Mouse (Mus musculus): ENCODE measurements around the gene Cdc42ep2. TPM values are rescaled to one million over a fixed set of nuclear protein-coding genes. Genes with fewer than 3 reads are reported as not detected.

The Cdc42ep2 gene
- polyA plus RNA-seq, 1 experiment from 2014 or later = 14.2 TPM

DNA sequence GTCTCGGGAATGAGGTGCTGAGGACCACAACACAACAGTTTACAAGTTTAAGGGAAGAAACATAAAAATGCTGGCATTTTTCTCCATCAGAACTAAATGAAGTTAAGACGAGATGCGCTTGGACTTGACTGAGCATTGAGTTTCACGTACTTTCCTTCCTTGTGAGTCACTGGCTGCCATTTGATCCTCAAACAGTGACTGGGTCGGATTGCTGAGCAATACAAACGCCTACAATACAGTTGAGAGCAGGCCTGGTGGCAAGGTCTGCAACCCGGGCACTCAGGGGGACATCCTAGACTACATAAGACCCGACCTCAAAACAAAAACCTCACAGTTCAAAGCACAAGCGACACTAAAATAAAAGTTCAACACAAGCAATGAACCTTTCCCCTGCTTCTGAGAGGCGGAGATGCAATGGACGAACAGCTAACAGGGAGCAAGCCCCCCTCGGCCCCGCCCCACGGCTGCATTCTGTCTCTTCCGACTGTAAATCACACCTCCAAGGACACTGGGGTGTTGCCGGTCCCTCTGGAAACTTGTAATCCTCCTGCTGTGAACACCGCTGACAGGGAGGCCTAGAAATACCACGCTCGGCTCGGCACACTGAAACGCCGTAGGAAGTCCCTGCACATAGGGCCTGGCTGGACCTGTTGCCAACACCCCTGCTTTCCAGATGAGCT lies 29.6 kb upstream of the Cdc42ep2 start:
- H3K4me1 ChIP-seq (replicated peaks; ENCODE audit: insufficient read depth, low read length) = peaks cover 39% of the 10 kb centered on the region
- H3K4me3 ChIP-seq (replicated peaks; ENCODE audit: low read depth, low read length) = no peak overlapping the region
- no peak for ATAC-seq (replicated peaks; ENCODE audit: low FRiP score, low read depth)
- H3K9ac ChIP-seq (ENCODE audit: low read depth, low read length) = 0 out of 2 replicates have a peak overlapping the region, but pooled peaks have one; percentile 41
- H3K27ac ChIP-seq = peak overlapping the region; percentile 72; the same call in 1 of the 2 replicates
- H3K36me3 ChIP-seq (ENCODE audit: insufficient read depth, low read length) = peaks cover 17% of the 10 kb centered on the region
- peak; percentile 44 for DNase-seq (ENCODE audit: low spot score)
- H3K27me3 ChIP-seq (ENCODE audit: insufficient read depth, low read length) = no peaks in the 10 kb centered on the region
- WGBS = 39% methylated on average over 22 of the region's 22 CpGs
- H3K9me3 ChIP-seq (replicated peaks; ENCODE audit: low read length) = no peaks in the 10 kb centered on the region
- no peak for TF ChIP-seq CTCF (IDR thresholded peaks at IDR 0.05; ENCODE audit: low read depth)
- no peak overlapping the region for H3K4me2 ChIP-seq (ENCODE audit: low read length)

GRCm38 (mm10) chr19:5953201-5953770 lies 28.7 kb upstream of the Cdc42ep2 start:
- H3K4me1 ChIP-seq (replicated peaks; ENCODE audit: insufficient read depth, low read length) = peaks cover 39% of the 10 kb centered on the region
- 88% methylated on average over 19 of the region's 19 CpGs for WGBS
- H3K9me3 ChIP-seq (replicated peaks; ENCODE audit: low read length) = no peaks in the 10 kb centered on the region

DNA sequence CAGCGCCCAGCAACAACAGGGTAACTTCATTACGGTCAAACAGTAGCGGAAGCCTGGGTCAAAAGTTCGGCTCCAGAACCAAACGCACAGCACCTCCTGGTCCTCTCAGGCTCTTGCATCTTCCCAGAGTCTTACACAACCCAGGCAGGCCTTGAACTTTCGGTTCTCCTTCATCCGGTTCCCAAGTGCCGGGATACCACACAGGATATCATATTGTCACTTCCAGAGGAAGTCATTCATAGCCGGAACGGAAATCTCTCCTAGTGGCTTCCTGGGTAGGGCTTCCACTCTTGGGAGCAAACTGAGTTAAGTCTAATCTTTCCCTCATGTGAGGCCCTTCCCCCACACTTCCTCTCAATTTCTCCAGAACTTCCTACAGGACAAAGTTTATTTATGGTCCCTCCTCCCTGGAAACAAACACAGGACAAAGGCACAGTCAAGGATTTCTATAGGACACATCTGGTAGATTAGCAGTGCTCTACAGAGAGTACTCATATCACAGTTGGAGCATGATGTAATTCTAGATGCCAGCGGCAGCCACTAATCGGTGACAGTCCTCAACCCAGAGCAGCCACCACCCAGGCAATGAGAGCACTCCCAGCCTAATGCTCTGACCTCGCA lies 27.6 kb upstream of the Cdc42ep2 start:
- TF ChIP-seq CTCF (IDR thresholded peaks at IDR 0.05; ENCODE audit: low read depth) = no peak
- Histone ChIP-seq H3K9me3 (replicated peaks; ENCODE audit: low read length) (no peaks in the 10 kb centered on the region), H3K4me2 (ENCODE audit: low read length) (peak overlapping the region; percentile 32; the same call in 1 of the 2 replicates), H3K4me1 (replicated peaks; ENCODE audit: insufficient read depth, low read length) (peaks cover 39% of the 10 kb centered on the region), H3K4me3 (replicated peaks; ENCODE audit: low read depth, low read length) (no peak overlapping the region), H3K27ac (peak overlapping the region; percentile 78), H3K36me3 (ENCODE audit: insufficient read depth, low read length) (peaks cover 28% of the 10 kb centered on the region), H3K9ac (ENCODE audit: low read depth, low read length) (no peak overlapping the region), H3K27me3 (ENCODE audit: insufficient read depth, low read length) (no peaks in the 10 kb centered on the region)
- peak; percentile 22 for ATAC-seq (replicated peaks; ENCODE audit: low FRiP score, low read depth)
- 58% methylated on average over 13 of the region's 13 CpGs for WGBS
- peak; percentile 94 for DNase-seq (ENCODE audit: low spot score)

More at GRCm38 (mm10) chr19:5953201-5953770, 28.7 kb upstream of the Cdc42ep2 start:
- Histone ChIP-seq H3K27me3 (ENCODE audit: insufficient read depth, low read length) (no peaks in the 10 kb centered on the region), H3K27ac (peak overlapping the region; percentile 78), H3K4me3 (replicated peaks; ENCODE audit: low read depth, low read length) (no peak overlapping the region), H3K9ac (ENCODE audit: low read depth, low read length) (no peak overlapping the region), H3K4me2 (ENCODE audit: low read length) (0 out of 2 replicates have a peak overlapping the region, but pooled peaks have one; percentile 1), H3K36me3 (ENCODE audit: insufficient read depth, low read length) (peaks cover 22% of the 10 kb centered on the region)
- no peak for ATAC-seq (replicated peaks; ENCODE audit: low FRiP score, low read depth)
- no peak for DNase-seq (ENCODE audit: low spot score)
- no peak for TF ChIP-seq CTCF (IDR thresholded peaks at IDR 0.05; ENCODE audit: low read depth)

- Histone ChIP-seq H3K27ac (peak overlapping the region; percentile 76), H3K36me3 (ENCODE audit: insufficient read depth, low read length) (peaks cover 30% of the 10 kb centered on the region), H3K9me3 (replicated peaks; ENCODE audit: low read length) (no peaks in the 10 kb centered on the region), H3K4me2 (ENCODE audit: low read length) (peak overlapping the region; percentile 32), H3K9ac (ENCODE audit: low read depth, low read length) (0 out of 2 replicates have a peak overlapping the region, but pooled peaks have one; percentile 35), H3K4me1 (replicated peaks; ENCODE audit: insufficient read depth, low read length) (peaks cover 39% of the 10 kb centered on the region), H3K27me3 (ENCODE audit: insufficient read depth, low read length) (no peaks in the 10 kb centered on the region), H3K4me3 (replicated peaks; ENCODE audit: low read depth, low read length) (0 out of 2 replicates have a peak overlapping the region, but pooled peaks have one; percentile 4)
- ATAC-seq (replicated peaks; ENCODE audit: low FRiP score, low read depth) = no peak
- no peak for DNase-seq (ENCODE audit: low spot score)
- no peak for TF ChIP-seq CTCF (IDR thresholded peaks at IDR 0.05; ENCODE audit: low read depth)
- 76% methylated on average over 16 of the region's 16 CpGs for WGBS
Observed at GRCm38 (mm10) chr19:5951631-5952030, 27.0 kb upstream of the Cdc42ep2 start.

- Histone ChIP-seq H3K4me1 (replicated peaks; ENCODE audit: insufficient read depth, low read length) (peaks cover 43% of the 10 kb centered on the region), H3K27me3 (ENCODE audit: insufficient read depth, low read length) (no peaks in the 10 kb centered on the region), H3K36me3 (ENCODE audit: insufficient read depth, low read length) (peaks cover 35% of the 10 kb centered on the region), H3K4me2 (ENCODE audit: low read length) (no peak overlapping the region), H3K27ac (no peak overlapping the region), H3K4me3 (replicated peaks; ENCODE audit: low read depth, low read length) (no peak overlapping the region), H3K9me3 (replicated peaks; ENCODE audit: low read length) (no peaks in the 10 kb centered on the region), H3K9ac (ENCODE audit: low read depth, low read length) (no peak overlapping the region)
- ATAC-seq (replicated peaks; ENCODE audit: low FRiP score, low read depth) (no peak), DNase-seq (ENCODE audit: low spot score) (no peak)
- TF ChIP-seq CTCF (IDR thresholded peaks at IDR 0.05; ENCODE audit: low read depth) = no peak
- 86% methylated on average over 11 of the region's 11 CpGs for WGBS
Observed at GRCm38 (mm10) chr19:5950218-5950617, 25.6 kb upstream of the Cdc42ep2 start.

DNA sequence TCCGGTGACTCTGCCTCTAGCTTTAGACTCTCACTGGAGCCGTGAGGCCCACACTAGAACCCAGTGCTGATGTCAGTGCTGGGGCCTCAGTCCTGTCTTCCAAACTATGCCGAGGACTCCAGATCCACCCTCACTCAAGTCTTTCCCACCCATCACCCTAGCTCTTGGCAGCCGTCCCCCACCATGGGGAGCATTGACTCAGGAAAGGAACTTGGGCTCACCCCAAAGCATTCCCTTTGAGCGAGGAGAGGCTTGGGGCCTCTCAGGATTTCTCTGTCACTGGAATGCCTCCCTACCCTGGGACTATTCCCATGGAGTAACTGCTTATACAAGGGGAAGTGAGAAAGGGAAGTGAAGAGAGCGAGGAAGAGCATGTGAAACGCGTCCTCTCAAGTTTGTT lies 21.3 kb upstream of the Cdc42ep2 start:
- Histone ChIP-seq H3K36me3 (ENCODE audit: insufficient read depth, low read length) (peaks cover 33% of the 10 kb centered on the region), H3K27me3 (ENCODE audit: insufficient read depth, low read length) (no peaks in the 10 kb centered on the region), H3K4me1 (replicated peaks; ENCODE audit: insufficient read depth, low read length) (peaks cover 24% of the 10 kb centered on the region), H3K9me3 (replicated peaks; ENCODE audit: low read length) (no peaks in the 10 kb centered on the region), H3K9ac (ENCODE audit: low read depth, low read length) (peak overlapping the region; percentile 10; the same call in 1 of the 2 replicates), H3K4me2 (ENCODE audit: low read length) (no peak overlapping the region), H3K4me3 (replicated peaks; ENCODE audit: low read depth, low read length) (no peak overlapping the region), H3K27ac (peak overlapping the region; percentile 60)
- no peak for TF ChIP-seq CTCF (IDR thresholded peaks at IDR 0.05; ENCODE audit: low read depth)
- 48% methylated on average over 8 of the region's 8 CpGs for WGBS
- peak; percentile 40 for DNase-seq (ENCODE audit: low spot score)
- no peak for ATAC-seq (replicated peaks; ENCODE audit: low FRiP score, low read depth)
